Mouse (Mus musculus) CD4-positive naive resting alpha-beta T cell, adult 76 days (primary cell): Measurements from ENCODE around the gene Gstm4. TPM values are rescaled to one million over a fixed set of nuclear protein-coding genes. Genes with fewer than 3 reads are reported as not detected.

Experiments used
- total RNA-seq: library from RNA; stranded (reverse); gene quantifications from one replicate; pipeline ENCODE4 v1.2.4, GENCODE M21; 2023

Gstm4 gene
- 2.7 TPM for total RNA-seq

GRCm38 (mm10) chr3:108044394-108045140 lies at the start of gene Gstm4:
Gene Gstm4 (minus strand): TSS chr3:108044894.

GRCm38 (mm10) chr3:108092536-108093115 lies 47.9 kb upstream of the Gstm4 start, which contains the start of gene Gnat2:
Gene Gnat2 (plus strand): TSS chr3:108092789.

DNA sequence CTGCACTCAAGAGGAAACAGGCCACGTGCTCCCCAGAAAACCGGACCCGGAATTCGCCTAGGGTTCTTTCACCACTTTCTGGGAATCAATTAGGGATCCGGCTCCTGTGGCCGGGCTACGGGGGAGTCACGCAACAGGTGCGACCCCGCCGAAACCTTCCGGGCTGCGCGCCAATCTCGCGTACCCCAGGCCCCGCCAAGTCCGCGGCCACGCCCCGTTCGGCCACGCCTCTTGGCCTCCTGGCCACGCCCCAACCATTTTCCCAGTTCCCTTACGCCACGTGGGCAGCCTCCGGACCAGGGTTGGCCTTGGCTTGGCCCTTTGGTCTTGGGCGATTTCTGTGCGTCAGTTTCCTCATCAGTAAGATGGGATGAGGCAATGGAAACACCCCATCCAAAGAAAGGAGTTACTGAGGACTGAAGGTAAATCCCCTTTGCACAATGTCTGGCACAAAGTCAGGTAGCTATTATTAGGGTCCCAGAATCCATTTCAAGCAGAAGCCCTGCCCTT lies 41.8 kb upstream of the Gstm4 start, which contains the start of gene Ampd2:
Gene Ampd2, minus strand, starts transcription at position 182 of the 510 bp plus-strand sequence.

GRCm38 (mm10) chr3:108017473-108018189 lies 27.1 kb downstream of the Gstm4 start, which contains the start of gene Gstm1:
Gene Gstm1 (minus strand): TSS chr3:108017973.

Other genes starting within 250 kb of the Gstm4 start
- not detected for gene Eps8l3, start 167.7 kb downstream of the Gstm4 start, total RNA-seq
- not detected for gene Gstm5, start 149.1 kb downstream of the Gstm4 start, total RNA-seq
- 1.7 TPM for gene Gstm7, start 113.1 kb downstream of the Gstm4 start, total RNA-seq
- not detected for gene Gstm6, start 101.1 kb downstream of the Gstm4 start, total RNA-seq
- gene Gstm3, start 75.6 kb downstream of the Gstm4 start, total RNA-seq: not detected
- gene Gstm2, start 58.4 kb downstream of the Gstm4 start, total RNA-seq: not detected
- 7.4 TPM for gene Gstm1, start 26.9 kb downstream of the Gstm4 start, total RNA-seq
- gene Ampd2, start 41.8 kb upstream of the Gstm4 start, total RNA-seq: 29.5 TPM
- gene Gnat2, start 47.9 kb upstream of the Gstm4 start, total RNA-seq: not detected
- 93.5 TPM for gene Gnai3, start 101.3 kb upstream of the Gstm4 start, total RNA-seq
- gene Gpr61, start 110.0 kb upstream of the Gstm4 start, total RNA-seq: not detected
- gene Amigo1, start 141.4 kb upstream of the Gstm4 start, total RNA-seq: 1.8 TPM
- gene Cyb561d1, start 156.3 kb upstream of the Gstm4 start, total RNA-seq: 30.4 TPM
- gene Atxn7l2, start 166.0 kb upstream of the Gstm4 start, total RNA-seq: 44.7 TPM
- gene Sypl2, start 181.8 kb upstream of the Gstm4 start, total RNA-seq: not detected
- 29.1 TPM for gene Psma5, start 212.0 kb upstream of the Gstm4 start, total RNA-seq
- 1.1 TPM for gene Sort1, start 239.2 kb upstream of the Gstm4 start, total RNA-seq